9 mouse cellular contexts compared by ENCODE assay signal in genomic region chr6:113501388-113502084, GRCm38 (mm10). TPM values are rescaled to one million over a fixed set of nuclear protein-coding genes. Genes with fewer than 3 reads are reported as not detected.
DNase-seq lines count a peak whose midpoint lies in the region; ATAC-seq and TF ChIP-seq lines count a peak whose summit lies in the region.
"Had no signal": no experiment of that assay in that cellular context is flagged by ENCODE, and none has a peak within 500 bp of the region (broad histone marks: within the 10 kb centered on the region; RNA-seq: fewer than 3 reads in every experiment).

Gene Prrt3 (minus strand): TSS chr6:113501931.

- DNase-seq in kidney, adult 2 months, result no peak
- DNase-seq in cerebellum, postnatal 25 days, result peak; percentile 90
- DNase-seq in hindbrain, embryonic 10.5 days (ENCODE audit: low spot score), result peak; percentile 62
- DNase-seq in limb, embryonic 10.5 days (ENCODE audit: low spot score), result peak; percentile 51
- DNase-seq in right cerebral cortex, postnatal 14 days, result peak; percentile 75
- DNase-seq in thymus, postnatal 36 days, result no peak
- DNase-seq in ovary, postnatal 36 days (ENCODE audit: low spot score), result no peak

- 2% methylated on average over 30 of the region's 32 CpGs for WGBS in kidney, embryonic 14.5 days
- whole genome bisulfite sequencing in kidney, adult 2 months, result 4% methylated on average over 32 of the region's 32 CpGs
- 4% methylated on average over 32 of the region's 32 CpGs for WGBS in hindbrain, embryonic 10.5 days
- WGBS in limb, embryonic 10.5 days, result 3% methylated on average over 32 of the region's 32 CpGs

- no peaks in the 10 kb centered on the region for H3K9me3 ChIP-seq in kidney, embryonic 14.5 days (ENCODE audit: control insufficient read depth, low read length)
- H3K9me3 ChIP-seq in hindbrain, embryonic 10.5 days, result no peaks in the 10 kb centered on the region; the same call in 1 of the 2 replicates
- H3K9me3 ChIP-seq in limb, embryonic 10.5 days (replicated peaks), result no peaks in the 10 kb centered on the region
- H3K9me3 ChIP-seq: G1E had no signal

- no peaks in the 10 kb centered on the region; the same call in 1 of the 2 replicates for H3K4me1 ChIP-seq in kidney, embryonic 14.5 days (ENCODE audit: control insufficient read depth, insufficient read depth, low read length)
- H3K4me1 ChIP-seq in kidney, adult 2 months (ENCODE audit: control insufficient read depth, insufficient read depth, low read length), result no peaks in the 10 kb centered on the region
- peaks cover 25% of the 10 kb centered on the region for H3K4me1 ChIP-seq in hindbrain, embryonic 10.5 days (replicated peaks)
- peaks cover 7% of the 10 kb centered on the region for H3K4me1 ChIP-seq in limb, embryonic 10.5 days

- TF ChIP-seq CTCF in kidney, adult 2 months (conservative IDR thresholded peaks at IDR 0.05; ENCODE audit: insufficient read depth, insufficient read length, low read depth, low read length), result no peak

- ATAC-seq in kidney, embryonic 14.5 days (ENCODE audit: low FRiP score, low TSS enrichment), result peak; percentile 73; the same call in 1 of the 2 replicates

- peak within 1 kb of the TSS; percentile 48; the same call in 1 of the 2 replicates for H3K9ac ChIP-seq in kidney, embryonic 14.5 days (ENCODE audit: low read depth, low read length)

- H3K4me2 ChIP-seq in kidney, embryonic 14.5 days (replicated peaks; ENCODE audit: low read depth, low read length), result peak within 1 kb of the TSS; percentile 60

- H3K4me3 ChIP-seq in kidney, embryonic 14.5 days (ENCODE audit: low read length), result peak within 1 kb of the TSS; percentile 44
- no peak within 1 kb of the TSS for H3K4me3 ChIP-seq in kidney, adult 2 months (ENCODE audit: insufficient read depth, low read depth, low read length)
- H3K4me3 ChIP-seq in hindbrain, embryonic 10.5 days, result peak within 1 kb of the TSS; percentile 62
- peak within 1 kb of the TSS; percentile 54 for H3K4me3 ChIP-seq in limb, embryonic 10.5 days

- no peak within 1 kb of the TSS for H3K27ac ChIP-seq in kidney, embryonic 14.5 days (ENCODE audit: low read depth, low read length)
- no peak within 1 kb of the TSS for H3K27ac ChIP-seq in kidney, adult 2 months (ENCODE audit: insufficient read depth, low read depth, low read length)
- peak within 1 kb of the TSS; percentile 80 for H3K27ac ChIP-seq in hindbrain, embryonic 10.5 days
- peak within 1 kb of the TSS; percentile 42; the same call in 1 of the 2 replicates for H3K27ac ChIP-seq in limb, embryonic 10.5 days

- no peak for TF ChIP-seq POLR2A in kidney, adult 2 months (IDR thresholded peaks at IDR 0.05; ENCODE audit: low read depth, low read length)

- peaks cover 16% of the 10 kb centered on the region for H3K27me3 ChIP-seq in kidney, embryonic 14.5 days (ENCODE audit: control insufficient read depth, insufficient read depth, low read length)
- H3K27me3 ChIP-seq in kidney, adult 2 months (replicated peaks; ENCODE audit: control insufficient read depth, insufficient read depth, low read length), result no peaks in the 10 kb centered on the region
- peaks cover 42% of the 10 kb centered on the region for H3K27me3 ChIP-seq in hindbrain, embryonic 10.5 days (ENCODE audit: insufficient read depth, poor library complexity, severe bottlenecking)
- peaks cover 62% of the 10 kb centered on the region for H3K27me3 ChIP-seq in limb, embryonic 10.5 days (ENCODE audit: low read depth, poor library complexity, severe bottlenecking)

- H3K36me3 ChIP-seq in kidney, embryonic 14.5 days (ENCODE audit: control insufficient read depth, insufficient read depth, low read length), result no peaks in the 10 kb centered on the region
- H3K36me3 ChIP-seq in kidney, adult 2 months (ENCODE audit: control insufficient read depth, insufficient read depth, low read length), result no peaks in the 10 kb centered on the region
- H3K36me3 ChIP-seq in hindbrain, embryonic 10.5 days, result no peaks in the 10 kb centered on the region
- H3K36me3 ChIP-seq in limb, embryonic 10.5 days, result no peaks in the 10 kb centered on the region
- H3K36me3 ChIP-seq: G1E had no signal

RNA-seq across cellular contexts. Expression of gene Prrt3, which starts in this region (rescaled TPM):
- polyA plus RNA-seq in kidney, embryonic 14.5 days (2014; fragmentation: Nextera tagmentation; extraction: Ambion mirVana), result 0.73 and 1.6 TPM in 2 replicates
- 0.05 TPM in 1 of 2 replicates, not detected in the other for polyA plus RNA-seq in kidney, adult 2 months (2012; rRNA removed)
- 1.8 TPM in 2 replicates for polyA plus RNA-seq in hindbrain, embryonic 10.5 days (2016; fragmentation: Nextera tagmentation; extraction: Ambion mirVana)
- 0.60 and 0.73 TPM in 2 replicates for polyA plus RNA-seq in limb, embryonic 10.5 days (2016; fragmentation: Nextera tagmentation; extraction: Ambion mirVana)
- polyA plus RNA-seq: G1E had no signal

Comparison
In these comparisons a context has a peak if more than half of its experiments do, and no peak if none do; other contexts are left out.
1. Peak in DNase-seq, H3K4me3 ChIP-seq and H3K27ac ChIP-seq in limb, embryonic 10.5 days; RNA of the gene not detected or under 1 TPM.
2. DNase-seq: peak in cerebellum, postnatal 25 days (2 of 2), hindbrain, embryonic 10.5 days (single experiment) and right cerebral cortex, postnatal 14 days (single experiment); none in kidney, adult 2 months (single experiment), thymus, postnatal 36 days (0 of 2) and ovary, postnatal 36 days (single experiment).